Mouse (Mus musculus) left cerebral cortex, postnatal 4 days (tissue): ENCODE data around the gene Ch25h. TPM values are rescaled to one million over a fixed set of nuclear protein-coding genes. Genes with fewer than 3 reads are reported as not detected.

Experiments
- DNase-seq: peaks from one replicate; pipeline ENCODE4 v3.0.0-alpha.2; 2022
- intact Hi-C: fragments of 180-260 bp; cut with DNase I; formaldehyde crosslinking; loops from one replicate; pipeline ENCODE4 v1.15.1; 2025
- total RNA-seq, 2 experiments: library from RNA; stranded (reverse); gene quantifications; 2 replicates each; pipeline ENCODE4 v1.2.3; 2021

Gene Ch25h
- total RNA-seq, 2 experiments from 2014 or later: 0.92 to 1.0 TPM

- intact Hi-C loops: no loop called here
- no peak for DNase-seq
Measured at GRCm38 (mm10) chr19:34468794-34469193, 6.2 kb downstream of the Ch25h start.

- intact Hi-C loops: no loop called here
- DNase-seq: no peak
Measured at GRCm38 (mm10) chr19:34468216-34468615, 6.7 kb downstream of the Ch25h start.

- intact Hi-C loops: no loop called here
- DNase-seq: no peak
Measured at GRCm38 (mm10) chr19:34464453-34464852, 10.5 kb downstream of the Ch25h start.

GRCm38 (mm10) chr19:34461451-34462019, 13.4 kb downstream of the Ch25h start:
- intact Hi-C loops: no loop called here
- DNase-seq: no peak

- intact Hi-C loops: no loop called here
- no peak for DNase-seq
Measured at GRCm38 (mm10) chr19:34450784-34451370, 24.1 kb downstream of the Ch25h start.

GRCm38 (mm10) chr19:34448851-34449250, 26.1 kb downstream of the Ch25h start:
- DNase-seq: no peak
- intact Hi-C loops: no loop called here

- no peak for DNase-seq
- intact Hi-C loops: no loop called here
Measured at GRCm38 (mm10) chr19:34445410-34446012, 29.5 kb downstream of the Ch25h start.

GRCm38 (mm10) chr19:34444785-34445184, 30.2 kb downstream of the Ch25h start:
- intact Hi-C loops: no loop called here
- no peak for DNase-seq

- intact Hi-C loops: no loop called here
- no peak for DNase-seq
Measured at GRCm38 (mm10) chr19:34441979-34442378, 33.0 kb downstream of the Ch25h start.

GRCm38 (mm10) chr19:34435197-34435611, 39.8 kb downstream of the Ch25h start:
- no peak for DNase-seq
- intact Hi-C loops: no loop called here

- DNase-seq: no peak
- intact Hi-C loops: no loop called here
Measured at GRCm38 (mm10) chr19:34431314-34431713, 43.6 kb downstream of the Ch25h start.

- intact Hi-C loops: no loop called here
- DNase-seq: no peak
Measured at GRCm38 (mm10) chr19:34423783-34424335, 51.1 kb downstream of the Ch25h start.

Other genes starting within 250 kb of the Ch25h start
- gene Acta2, start 219.6 kb downstream of the Ch25h start, total RNA-seq: 10 to 100 TPM in 1 of 2 experiments, 1 to 10 TPM in 1; 9.3 to 10.5 TPM
- 1 to 10 TPM in 1 of 2 experiments, not detected in 1; 1.2 TPM for gene Fas, start 184.5 kb downstream of the Ch25h start, total RNA-seq
- gene Lipa, start 52.3 kb upstream of the Ch25h start, total RNA-seq: 10 to 100 TPM; 15.1 to 16.0 TPM
- 1 to 10 TPM; 6.3 to 7.2 TPM for gene Ifit2, start 75.5 kb upstream of the Ch25h start, total RNA-seq
- gene Ifit3, start 108.4 kb upstream of the Ch25h start, total RNA-seq: 1 to 10 TPM in 1 of 2 experiments, under 1 TPM in 1; 0.81 to 1.0 TPM
- gene Ifit1bl1, start 126.8 kb upstream of the Ch25h start, total RNA-seq: 1 to 10 TPM; 1.1 to 1.2 TPM
- under 1 TPM in 1 of 2 experiments, not detected in 1; 0.34 TPM for gene Ifit3b, start 132.8 kb upstream of the Ch25h start, total RNA-seq
- gene Ifit1bl2, start 165.6 kb upstream of the Ch25h start, total RNA-seq: under 1 TPM; 0.28 to 0.30 TPM
- gene Ifit1, start 165.7 kb upstream of the Ch25h start, total RNA-seq: under 1 TPM in 1 of 2 experiments, not detected in 1; 0.14 TPM